Mouse (Mus musculus) layer of hippocampus, adult 9-10 months (tissue): ENCODE results near the gene Klhl30.

ENCODE experiments used
- DNase-seq: peaks from one replicate; pipeline ENCODE4 v3.0.0; 2022; ENCODE audit warnings: low spot score

The Klhl30 gene

DNA sequence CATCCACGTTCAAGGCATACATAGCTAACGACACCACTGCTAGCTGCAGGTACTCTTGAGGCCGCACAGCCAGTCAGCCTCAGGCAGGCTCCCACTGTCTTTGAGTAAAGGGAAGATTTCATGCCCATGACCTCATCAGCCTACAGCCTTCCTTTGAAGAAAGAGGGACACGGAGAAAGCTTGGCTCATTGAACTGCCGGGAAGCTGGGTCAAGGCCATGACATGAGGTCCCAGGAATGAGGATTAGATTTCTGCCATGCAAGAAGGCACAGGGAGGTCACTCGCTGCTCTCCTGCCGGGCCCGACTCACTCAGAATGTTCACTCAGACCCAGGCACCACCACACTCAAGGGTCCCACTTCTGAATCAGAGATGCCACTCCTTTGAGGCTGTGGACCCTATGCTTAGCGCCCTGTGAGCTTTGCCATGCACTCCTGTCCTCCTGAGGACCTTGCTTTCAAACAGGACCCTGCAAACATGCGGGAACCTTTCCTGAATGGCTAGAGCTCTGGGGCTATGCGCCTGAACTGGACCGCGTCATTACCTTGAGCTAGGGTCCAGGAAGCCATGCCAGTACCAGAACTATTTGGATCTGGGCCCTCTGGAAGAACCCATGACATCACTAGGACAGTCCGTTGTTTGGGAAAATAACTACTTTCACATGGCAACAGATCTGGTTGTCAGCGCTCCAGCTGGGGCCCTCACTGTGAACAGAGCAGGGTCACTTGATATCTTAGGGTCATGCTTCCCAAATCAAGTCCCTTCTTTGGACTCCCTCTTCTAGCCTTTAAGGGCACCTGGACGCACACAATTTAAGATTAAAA, 14.2 kb downstream of the Klhl30 start:
- DNase-seq = no peak

GRCm38 (mm10) chr1:91365816-91366214, 15.0 kb downstream of the Klhl30 start:
- no peak for DNase-seq

DNA sequence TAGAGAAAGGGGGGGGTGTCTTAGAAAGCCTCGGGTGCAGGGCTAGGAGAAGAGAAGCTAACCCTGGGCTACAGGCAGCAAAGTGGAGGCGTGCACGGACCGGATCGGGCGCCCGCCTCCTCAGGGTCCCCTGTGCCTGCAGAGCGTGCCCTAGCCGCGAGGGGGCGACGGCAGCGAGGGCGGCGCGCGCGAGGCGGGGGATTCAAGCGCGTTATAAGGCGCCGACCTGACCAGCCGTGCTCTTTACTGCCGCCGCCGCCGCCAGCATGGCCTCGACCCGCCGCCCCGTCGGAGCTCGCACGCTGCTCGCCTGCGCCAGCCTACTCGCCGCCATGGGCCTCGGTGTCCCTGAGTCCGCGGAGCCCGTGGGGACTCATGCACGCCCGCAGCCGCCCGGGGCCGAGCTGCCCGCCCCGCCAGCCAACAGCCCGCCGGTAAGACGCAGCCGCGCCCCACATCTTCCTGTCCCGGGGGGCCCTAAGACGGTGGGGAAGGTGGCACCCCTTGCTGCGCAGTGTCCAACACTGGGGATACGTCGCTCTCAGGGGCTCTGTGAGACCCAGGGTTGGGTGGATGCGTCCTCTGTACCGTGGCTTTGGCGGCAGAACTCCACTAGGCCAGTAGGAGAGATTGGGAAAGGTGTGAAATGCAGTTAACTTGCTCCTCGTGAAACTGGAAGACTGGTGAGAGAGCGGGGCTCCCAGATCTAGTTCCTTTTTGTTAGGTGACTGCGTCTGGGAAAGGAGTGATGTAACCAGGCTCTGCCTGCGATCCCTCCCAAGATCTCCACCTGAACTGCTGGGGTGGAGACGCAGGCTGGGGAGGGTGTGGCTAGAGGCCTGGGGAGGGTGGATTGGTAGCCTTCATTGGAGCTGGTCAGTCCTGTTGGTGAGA, 15.6 kb downstream of the Klhl30 start, which contains the start of gene Erfe:
Erfe (plus strand) TSS at position 216 of the 894 bp plus-strand sequence.
- no peak for DNase-seq

GRCm38 (mm10) chr1:91367295-91367694, 16.5 kb downstream of the Klhl30 start:
- DNase-seq = no peak

- no peak for DNase-seq
Measured at GRCm38 (mm10) chr1:91369408-91369807, 18.6 kb downstream of the Klhl30 start.

GRCm38 (mm10) chr1:91370055-91370454, 19.2 kb downstream of the Klhl30 start:
- no peak for DNase-seq

GRCm38 (mm10) chr1:91373414-91373835, 22.6 kb downstream of the Klhl30 start:
- DNase-seq = no peak

DNA sequence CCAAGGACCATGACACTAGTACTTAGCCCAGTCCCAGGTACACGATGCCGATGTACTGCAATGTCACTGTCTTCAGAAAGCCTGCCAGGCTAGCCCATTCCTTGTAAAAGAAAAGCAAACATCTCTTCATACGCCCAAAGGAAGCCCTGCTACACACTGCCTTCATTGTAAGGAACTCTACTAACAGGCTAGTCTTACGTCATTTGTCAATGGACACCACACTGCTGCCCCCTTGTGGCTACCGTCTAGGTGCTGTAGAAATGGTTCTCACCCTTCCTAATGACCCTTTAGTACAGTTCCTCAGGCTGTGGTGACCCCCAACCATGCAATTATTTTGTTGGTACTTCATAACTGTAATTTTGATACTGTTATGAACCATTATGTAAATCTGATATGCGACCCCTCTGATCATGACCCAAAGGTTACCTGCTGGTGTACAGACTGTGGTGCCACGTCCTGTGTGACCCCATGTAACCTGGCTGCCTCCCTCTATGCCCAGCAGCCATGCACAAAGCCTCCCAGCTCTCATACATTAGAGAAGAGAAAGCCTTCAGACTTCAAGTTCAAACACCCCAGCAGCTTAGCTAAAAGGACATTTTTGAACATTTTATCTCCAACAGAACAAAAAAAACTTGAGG, 29.8 kb downstream of the Klhl30 start:
- DNase-seq = peak; percentile 55

DNA sequence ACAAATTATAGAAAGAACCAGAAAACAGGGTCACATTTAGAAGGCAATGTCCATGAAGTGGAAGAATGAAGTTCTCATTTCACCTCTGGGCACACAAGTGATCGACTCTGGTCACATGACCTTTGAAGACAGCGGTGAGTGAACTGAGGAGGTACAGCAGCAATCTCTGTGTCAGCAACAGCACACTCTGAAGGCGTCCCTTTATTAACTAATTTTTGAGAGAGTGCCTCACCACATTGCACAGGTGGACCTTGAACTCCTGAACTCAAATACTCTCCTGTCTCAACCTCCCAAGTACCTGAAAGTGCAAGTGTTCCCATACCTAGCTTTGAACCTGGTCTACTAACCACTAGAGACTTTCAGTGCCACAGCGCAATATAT, 30.3 kb downstream of the Klhl30 start:
- DNase-seq = no peak

DNA sequence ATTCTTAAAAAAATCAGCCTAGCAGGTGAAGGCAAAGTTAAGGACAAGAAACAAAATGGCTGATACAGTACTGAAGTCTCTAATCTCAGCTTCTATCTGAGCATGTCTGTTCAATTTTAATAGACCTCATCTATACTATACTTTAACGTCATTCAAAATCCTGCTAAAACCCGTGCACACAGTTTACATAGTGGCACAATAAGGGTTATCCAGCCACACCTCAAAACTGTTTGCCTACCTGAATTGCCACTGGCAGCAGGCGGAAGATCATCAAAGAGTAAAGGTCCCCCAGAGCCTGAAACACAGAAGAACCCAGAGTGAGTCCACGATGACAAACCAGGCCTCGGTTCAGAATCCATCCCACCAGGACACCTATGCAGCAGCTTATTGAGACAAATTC, 39.6 kb downstream of the Klhl30 start:
- DNase-seq = no peak

DNA sequence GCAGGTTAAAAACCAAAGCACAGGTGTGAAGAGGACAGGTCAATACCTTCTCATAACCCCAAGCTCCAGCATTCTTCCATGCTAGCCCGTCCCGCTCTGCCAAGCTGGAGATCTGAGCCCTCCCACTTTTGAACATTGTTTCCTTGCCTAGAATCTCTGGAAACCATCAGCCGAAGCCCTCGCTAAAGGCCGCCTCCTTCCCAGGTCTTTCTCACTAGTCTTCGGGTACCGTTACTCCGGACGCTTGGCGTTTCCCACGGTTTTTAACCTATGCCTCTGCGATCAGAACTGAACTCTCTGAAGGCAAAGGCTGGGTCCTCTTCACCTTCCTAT, 47.1 kb downstream of the Klhl30 start:
- DNase-seq = no peak

DNA sequence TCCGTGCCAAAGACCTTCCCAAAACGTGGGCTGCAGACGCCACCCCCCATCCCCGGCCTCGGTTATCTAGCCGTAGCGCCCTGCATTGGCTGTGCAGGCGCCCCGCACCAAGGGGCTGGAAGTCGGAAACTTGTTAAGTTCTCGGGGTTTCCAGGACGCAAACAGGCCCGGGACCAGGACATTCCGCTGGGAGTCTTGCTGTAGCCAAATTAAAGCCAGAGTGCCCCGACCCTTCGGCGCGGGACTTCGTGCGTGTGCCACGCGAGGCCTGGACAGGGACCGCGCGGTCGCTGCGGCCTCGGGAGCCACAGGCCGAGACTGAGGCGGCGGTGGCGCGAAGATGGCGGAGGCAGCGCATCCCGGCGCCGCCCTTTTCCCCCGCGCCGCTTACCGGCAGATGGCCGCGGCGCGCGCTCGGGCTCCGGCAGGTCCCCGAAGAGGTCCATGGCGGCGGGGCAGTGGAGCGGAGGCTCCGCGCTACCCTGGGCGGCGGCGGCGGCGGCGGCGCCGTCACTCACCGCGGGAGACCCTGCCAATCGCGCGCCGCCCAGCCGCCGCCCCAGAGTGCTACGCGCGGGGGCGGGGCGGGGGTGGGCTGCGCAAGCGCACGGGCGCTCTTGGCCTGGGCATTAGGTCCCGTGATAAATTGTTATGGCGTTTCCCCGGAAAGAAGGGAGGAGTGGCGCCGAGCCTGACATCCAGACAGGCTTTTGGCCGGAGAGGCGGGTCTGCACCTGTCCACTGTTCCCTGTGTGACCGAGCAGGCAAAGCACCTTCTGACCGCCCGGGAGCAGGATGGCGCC, 47.6 kb downstream of the Klhl30 start, which contains the start of gene Ilkap:
Ilkap (minus strand) TSS at position 556 of the 803 bp plus-strand sequence.
- no peak for DNase-seq

GRCm38 (mm10) chr1:91404976-91405375, 54.2 kb downstream of the Klhl30 start:
- no peak for DNase-seq

GRCm38 (mm10) chr1:91405406-91406169, 54.8 kb downstream of the Klhl30 start:
- DNase-seq = no peak

DNA sequence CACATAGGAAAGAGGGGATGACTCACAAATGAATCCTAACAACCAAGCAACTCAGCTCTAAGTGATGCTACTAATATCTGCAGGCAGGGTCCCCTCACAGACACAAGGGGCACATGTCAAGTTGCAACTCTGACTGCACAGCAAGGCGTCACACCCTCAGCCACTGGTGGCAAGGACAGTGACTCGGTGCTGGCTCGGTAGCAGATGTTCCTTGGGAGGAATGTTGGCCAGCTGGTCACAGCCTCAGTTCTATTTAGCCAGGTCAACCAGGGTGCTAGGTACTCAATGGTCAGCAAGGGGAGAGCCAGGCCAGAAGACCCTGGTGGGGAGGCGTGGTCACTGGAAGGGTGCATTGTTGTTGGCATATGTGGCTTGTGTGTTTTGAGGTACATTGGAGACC, 57.0 kb downstream of the Klhl30 start:
- DNase-seq = no peak

GRCm38 (mm10) chr1:91411631-91412285, 60.9 kb downstream of the Klhl30 start:
- no peak for DNase-seq
